Mouse (Mus musculus) testis, adult 2 months (tissue): ENCODE results near the gene Ap5b1.

Experiments
- CTCF ChIP-seq: fragments of 200-500 bp; IDR thresholded peaks from 2 replicates; pipeline ENCODE4 v1.5.1; 2012; ENCODE audit warnings: low read depth, mild to moderate bottlenecking, inconsistent platforms, low read length, moderate library complexity; ENCODE audit not compliant: control insufficient read depth, insufficient read depth, insufficient replicate concordance
- POLR2A ChIP-seq: fragments of 200-500 bp; IDR thresholded peaks from 2 replicates; pipeline ENCODE4 v1.6.1; 2012; ENCODE audit warnings: low read depth, mild to moderate bottlenecking, inconsistent platforms, low read length, moderate library complexity; ENCODE audit not compliant: control insufficient read depth

DNA sequence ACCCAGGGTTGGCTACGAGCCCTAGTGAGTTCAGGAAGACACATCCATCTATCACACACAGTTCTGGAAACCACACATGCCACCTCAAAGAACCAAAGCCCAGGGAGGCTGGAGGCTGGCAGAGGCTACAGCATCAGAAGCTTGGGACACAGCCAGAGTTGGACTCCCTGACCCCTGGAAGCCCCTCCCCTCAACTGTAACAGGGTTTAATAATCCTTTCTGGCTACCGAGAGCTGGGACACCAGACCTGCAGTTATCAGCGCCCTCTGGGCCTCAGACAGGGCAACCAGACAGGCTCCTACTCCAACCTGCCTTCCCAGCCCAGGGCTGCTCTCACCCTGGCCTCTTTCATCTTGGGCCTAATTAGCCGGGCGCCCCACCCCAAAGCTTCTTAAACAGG lies 1.5 kb upstream of the Ap5b1 start:
- no peak for TF ChIP-seq POLR2A
- TF ChIP-seq CTCF = no peak
